Comparison of ENCODE assay signal across 8 mouse cellular contexts in the genomic region with DNA sequence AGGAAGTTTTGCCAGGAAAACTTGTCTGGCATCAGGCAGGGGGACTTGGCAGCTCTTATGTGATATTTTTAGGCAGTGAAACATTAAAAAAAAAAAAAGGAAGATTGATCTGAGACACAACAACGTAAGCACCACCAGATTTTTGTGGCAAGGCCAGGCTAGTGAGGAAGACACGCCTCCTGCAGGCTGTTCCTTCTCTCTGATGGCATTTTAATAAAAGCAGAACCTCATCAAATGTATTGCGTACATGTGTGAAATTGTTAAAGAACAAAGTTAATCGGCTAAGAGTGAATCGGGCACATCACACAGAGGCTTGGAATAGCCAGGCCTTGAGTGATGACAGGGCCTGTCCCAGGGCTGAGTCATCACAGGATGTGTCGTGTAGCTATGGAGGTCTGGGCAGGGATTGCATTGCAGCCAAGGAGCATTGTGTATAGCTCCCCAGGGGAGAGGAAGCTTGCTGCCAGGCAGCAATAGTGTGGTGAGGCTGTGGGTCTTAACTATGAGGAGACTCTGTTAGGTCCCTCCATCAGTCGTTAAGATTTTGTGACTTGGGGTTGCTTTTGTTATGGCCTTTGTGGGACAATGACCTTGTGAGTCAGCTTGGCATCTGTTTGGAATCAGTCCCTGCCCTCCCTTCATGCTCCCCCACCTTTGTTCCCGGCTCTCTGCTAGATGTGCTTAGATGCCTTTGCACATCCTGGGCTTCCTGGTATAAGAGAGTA. TPM values are rescaled to one million over a fixed set of nuclear protein-coding genes. Genes with fewer than 3 reads are reported as not detected.
DNase-seq lines count a peak whose midpoint lies in the region; ATAC-seq and TF ChIP-seq lines count a peak whose summit lies in the region.

No protein-coding gene starts in this region.

- no peak; the same call in 1 of the 2 replicates for TF ChIP-seq CTCF in liver, adult 2 months (IDR thresholded peaks at IDR 0.05; ENCODE audit: low read depth, low read length)
- no peak for TF ChIP-seq CTCF in bone marrow macrophage, adult 2 months (IDR thresholded peaks at IDR 0.05; ENCODE audit: low read depth, low read length)

- H3K36me3 ChIP-seq in liver, adult 2 months (ENCODE audit: control insufficient read depth, insufficient read depth, low read length): no peaks in the 10 kb centered on the region; the same call in 1 of the 2 replicates
- H3K36me3 ChIP-seq in liver, embryonic 11.5 days (ENCODE audit: control insufficient read depth, insufficient read depth, low read length): no peaks in the 10 kb centered on the region
- no peaks in the 10 kb centered on the region for H3K36me3 ChIP-seq in forebrain, embryonic 15.5 days
- no peaks in the 10 kb centered on the region for H3K36me3 ChIP-seq in hindbrain, embryonic 11.5 days (ENCODE audit: control insufficient read depth, insufficient read depth, low read length)
- no peaks in the 10 kb centered on the region for H3K36me3 ChIP-seq in liver, embryonic 13.5 days
- H3K36me3 ChIP-seq in neural tube, embryonic 14.5 days (ENCODE audit: control insufficient read depth, insufficient read depth, low read length): no peaks in the 10 kb centered on the region

- no peak overlapping the region for H3K4me3 ChIP-seq in liver, adult 2 months (ENCODE audit: insufficient read depth, low read depth, low read length)
- H3K4me3 ChIP-seq in liver, embryonic 11.5 days (ENCODE audit: low read depth, low read length): no peak overlapping the region
- peak overlapping the region; percentile 6 for H3K4me3 ChIP-seq in bone marrow macrophage, adult 2 months (ENCODE audit: insufficient read depth, low read length)
- H3K4me3 ChIP-seq in forebrain, embryonic 15.5 days: no peak overlapping the region
- H3K4me3 ChIP-seq in hindbrain, embryonic 11.5 days (ENCODE audit: low read depth, low read length): no peak overlapping the region
- no peak overlapping the region for H3K4me3 ChIP-seq in liver, embryonic 13.5 days (replicated peaks)
- no peak overlapping the region for H3K4me3 ChIP-seq in neural tube, embryonic 14.5 days (ENCODE audit: low read depth, low read length)

- 0 out of 2 replicates have a peak, but pooled peaks cover 4% of the 10 kb centered on the region for H3K4me1 ChIP-seq in liver, adult 2 months (ENCODE audit: control insufficient read depth, insufficient read depth, low read length)
- no peaks in the 10 kb centered on the region for H3K4me1 ChIP-seq in liver, embryonic 11.5 days (replicated peaks; ENCODE audit: control insufficient read depth, insufficient read depth, low read length)
- peaks cover 14% of the 10 kb centered on the region for H3K4me1 ChIP-seq in bone marrow macrophage, adult 2 months (ENCODE audit: control insufficient read depth, insufficient read depth, low read length)
- peaks cover 14% of the 10 kb centered on the region; the same call in 1 of the 2 replicates for H3K4me1 ChIP-seq in forebrain, embryonic 15.5 days
- no peaks in the 10 kb centered on the region for H3K4me1 ChIP-seq in hindbrain, embryonic 11.5 days (replicated peaks; ENCODE audit: control insufficient read depth, insufficient read depth, low read length)
- no peaks in the 10 kb centered on the region for H3K4me1 ChIP-seq in liver, embryonic 13.5 days (replicated peaks)
- no peaks in the 10 kb centered on the region for H3K4me1 ChIP-seq in neural tube, embryonic 14.5 days (ENCODE audit: control insufficient read depth, insufficient read depth, low read length)

- TF ChIP-seq POLR2A in liver, adult 2 months (IDR thresholded peaks at IDR 0.05; ENCODE audit: extremely low read depth, insufficient read depth, low read length): no peak
- no peak for TF ChIP-seq POLR2A in bone marrow macrophage, adult 2 months (IDR thresholded peaks at IDR 0.05; ENCODE audit: borderline replicate concordance, low read depth, low read length)

- no peaks in the 10 kb centered on the region for H3K27me3 ChIP-seq in liver, adult 2 months (ENCODE audit: control insufficient read depth, insufficient read depth, low read length)
- no peaks in the 10 kb centered on the region for H3K27me3 ChIP-seq in liver, embryonic 11.5 days (replicated peaks; ENCODE audit: control insufficient read depth, insufficient read depth, low read length)
- H3K27me3 ChIP-seq in forebrain, embryonic 15.5 days: no peaks in the 10 kb centered on the region
- no peaks in the 10 kb centered on the region for H3K27me3 ChIP-seq in hindbrain, embryonic 11.5 days (ENCODE audit: control insufficient read depth, insufficient read depth, low read length)
- no peaks in the 10 kb centered on the region for H3K27me3 ChIP-seq in liver, embryonic 13.5 days
- H3K27me3 ChIP-seq in neural tube, embryonic 14.5 days (ENCODE audit: control insufficient read depth, insufficient read depth, low read length): no peaks in the 10 kb centered on the region

- no peaks in the 10 kb centered on the region for H3K79me2 ChIP-seq in liver, adult 2 months (ENCODE audit: control insufficient read depth, insufficient read depth, low read length)

- ATAC-seq in liver, embryonic 11.5 days (replicated peaks; ENCODE audit: low FRiP score): no peak; the same call in 1 of the 2 replicates
- ATAC-seq in forebrain, embryonic 15.5 days (replicated peaks): peak; percentile 26; the same call in 1 of the 2 replicates
- no peak for ATAC-seq in hindbrain, embryonic 11.5 days (ENCODE audit: low FRiP score)
- 0 out of 2 replicates have a peak, but pooled peaks have one; percentile 29 for ATAC-seq in liver, embryonic 13.5 days (ENCODE audit: low read depth)
- peak; percentile 61; the same call in 1 of the 2 replicates for ATAC-seq in neural tube, embryonic 14.5 days (ENCODE audit: low read depth)

- no peak overlapping the region for H3K4me2 ChIP-seq in liver, embryonic 11.5 days
- no peak overlapping the region for H3K4me2 ChIP-seq in forebrain, embryonic 15.5 days (replicated peaks)
- H3K4me2 ChIP-seq in hindbrain, embryonic 11.5 days (replicated peaks; ENCODE audit: low read depth, low read length): no peak overlapping the region
- H3K4me2 ChIP-seq in liver, embryonic 13.5 days: no peak overlapping the region
- H3K4me2 ChIP-seq in neural tube, embryonic 14.5 days (ENCODE audit: low read depth, low read length): no peak overlapping the region

- H3K9ac ChIP-seq in liver, adult 2 months (ENCODE audit: low read depth, low read length): no peak overlapping the region
- H3K9ac ChIP-seq in liver, embryonic 11.5 days (ENCODE audit: low read depth, low read length): no peak overlapping the region
- H3K9ac ChIP-seq in forebrain, embryonic 15.5 days (replicated peaks): no peak overlapping the region
- H3K9ac ChIP-seq in hindbrain, embryonic 11.5 days (ENCODE audit: low read depth, low read length): no peak overlapping the region
- no peak overlapping the region for H3K9ac ChIP-seq in liver, embryonic 13.5 days
- no peak overlapping the region for H3K9ac ChIP-seq in neural tube, embryonic 14.5 days (replicated peaks; ENCODE audit: low read depth, low read length)

- no peaks in the 10 kb centered on the region for H3K9me3 ChIP-seq in liver, embryonic 11.5 days (ENCODE audit: control insufficient read depth, low read length)
- H3K9me3 ChIP-seq in forebrain, embryonic 15.5 days: no peaks in the 10 kb centered on the region
- H3K9me3 ChIP-seq in hindbrain, embryonic 11.5 days (ENCODE audit: control insufficient read depth, low read length): no peaks in the 10 kb centered on the region
- no peaks in the 10 kb centered on the region for H3K9me3 ChIP-seq in liver, embryonic 13.5 days (replicated peaks)
- no peaks in the 10 kb centered on the region for H3K9me3 ChIP-seq in neural tube, embryonic 14.5 days (ENCODE audit: control insufficient read depth, low read length)

- DNase-seq in liver, adult 2 months (ENCODE audit: extremely low read depth, low read depth, low spot score): peak; percentile 19
- DNase-seq in liver, embryonic 11.5 days (ENCODE audit: low spot score): no peak
- DNase-seq in hindbrain, embryonic 11.5 days (ENCODE audit: low spot score): peak; percentile 25
- no peak for DNase-seq in liver, embryonic 13.5 days
- DNase-seq in yolk sac, embryonic 10.5 days (ENCODE audit: low spot score): no peak

- H3K27ac ChIP-seq in liver, adult 2 months (replicated peaks; ENCODE audit: insufficient read depth, low read depth, low read length): peak overlapping the region; percentile 19; the same call in 1 of the 2 replicates
- H3K27ac ChIP-seq in liver, embryonic 11.5 days (ENCODE audit: low read depth, low read length): no peak overlapping the region
- H3K27ac ChIP-seq in bone marrow macrophage, adult 2 months (ENCODE audit: insufficient read depth, low read depth, low read length): peak overlapping the region; percentile 68
- no peak overlapping the region for H3K27ac ChIP-seq in forebrain, embryonic 15.5 days (replicated peaks)
- no peak overlapping the region for H3K27ac ChIP-seq in hindbrain, embryonic 11.5 days (ENCODE audit: low read depth, low read length)
- no peak overlapping the region for H3K27ac ChIP-seq in liver, embryonic 13.5 days
- no peak overlapping the region for H3K27ac ChIP-seq in neural tube, embryonic 14.5 days (ENCODE audit: low read depth, low read length)

- 56% methylated on average over 8 of the region's 8 CpGs for WGBS in liver, adult 2 months
- WGBS in liver, embryonic 11.5 days: 48% methylated on average over 8 of the region's 8 CpGs
- 39% methylated on average over 8 of the region's 8 CpGs for WGBS in forebrain, embryonic 15.5 days
- 38% methylated on average over 8 of the region's 8 CpGs for whole genome bisulfite sequencing in hindbrain, embryonic 11.5 days
- 42% methylated on average over 8 of the region's 8 CpGs for WGBS in liver, embryonic 13.5 days (ENCODE audit: insufficient replicate concordance)
- WGBS in neural tube, embryonic 14.5 days: 43% methylated on average over 8 of the region's 8 CpGs

RNA-seq across cellular contexts. Expression of gene Lrrk2, which starts 30.2 kb away (rescaled TPM):
- 3.4 and 5.6 TPM in 2 replicates for total RNA-seq in liver, adult 2 months (2014; rRNA removed)
- 0.29 and 0.44 TPM in 2 replicates for polyA plus RNA-seq in liver, adult 2 months (2012; rRNA removed)
- 1.9 and 2.2 TPM in 2 replicates for polyA plus RNA-seq in liver, embryonic 11.5 days (2014; fragmentation: Nextera tagmentation; extraction: Ambion mirVana)
- 4.2 and 4.6 TPM in 2 replicates for polyA plus RNA-seq in bone marrow macrophage, adult 2 months (2012; ENCODE audit: insufficient read depth, insufficient read length, missing spikeins)
- polyA plus RNA-seq in forebrain, embryonic 15.5 days (2015; fragmentation: Nextera tagmentation; extraction: Ambion mirVana): 1.3 and 1.6 TPM in 2 replicates
- 3.4 and 4.7 TPM in 2 replicates for polyA plus RNA-seq in hindbrain, embryonic 11.5 days (2014; fragmentation: Nextera tagmentation; extraction: Ambion mirVana)
- polyA plus RNA-seq in liver, embryonic 13.5 days (2015; fragmentation: Nextera tagmentation; extraction: Ambion mirVana): 1.0 and 1.1 TPM in 2 replicates
- polyA plus RNA-seq in neural tube, embryonic 14.5 days (2014; fragmentation: Nextera tagmentation; extraction: Ambion mirVana): 2.3 and 2.8 TPM in 2 replicates

Comparison
In these comparisons a context has a peak if more than half of its experiments do, and no peak if none do; other contexts are left out.
1. DNase-seq: peak in liver, adult 2 months (single experiment) and hindbrain, embryonic 11.5 days (single experiment); none in liver, embryonic 11.5 days (single experiment), liver, embryonic 13.5 days (single experiment) and yolk sac, embryonic 10.5 days (single experiment).
2. H3K27ac ChIP-seq: peak in liver, adult 2 months (single experiment) and bone marrow macrophage, adult 2 months (single experiment); none in liver, embryonic 11.5 days (single experiment), forebrain, embryonic 15.5 days (single experiment), hindbrain, embryonic 11.5 days (single experiment), liver, embryonic 13.5 days (single experiment) and neural tube, embryonic 14.5 days (single experiment).
3. ATAC-seq: peak in forebrain, embryonic 15.5 days (single experiment), liver, embryonic 13.5 days (single experiment) and neural tube, embryonic 14.5 days (single experiment); none in liver, embryonic 11.5 days (single experiment) and hindbrain, embryonic 11.5 days (single experiment).